Mouse (Mus musculus) cortical plate, adult 2 months (tissue): Measurements from ENCODE around the gene Cldn16.
A peak's percentile ranks its signal among the peaks of the same experiment; 100 is the strongest.

Source experiments
- CTCF ChIP-seq: fragments of 200-500 bp; IDR thresholded peaks from 2 replicates; pipeline ENCODE4 v1.5.1; 2011; ENCODE audit warnings: mild to moderate bottlenecking, control low read depth, low read length; ENCODE audit not compliant: insufficient read depth; ENCODE audit errors: extremely low read depth
- POLR2A ChIP-seq: fragments of 200-500 bp; IDR thresholded peaks from 2 replicates; pipeline ENCODE4 v1.6.1; 2011; ENCODE audit warnings: mild to moderate bottlenecking, low read length, control low read depth; ENCODE audit not compliant: insufficient read depth; ENCODE audit errors: extremely low read depth

GRCm38 (mm10) chr16:26447594-26447993 is 15.3 kb upstream of the Cldn16 start:
- TF ChIP-seq CTCF: peak; percentile 27; the same call in 1 of the 2 replicates
- TF ChIP-seq POLR2A: no peak
